Mouse (Mus musculus) lung, embryonic 14.5 days (tissue): Measurements from ENCODE around the gene Rac2. TPM values are rescaled to one million over a fixed set of nuclear protein-coding genes. Genes with fewer than 3 reads are reported as not detected.

Source experiments
- ATAC-seq: fragments of 200-750 bp; cut with Nextera tagmentation; 2 replicates; pipeline ENCODE4 v1.8.0; 2017; ENCODE audit warnings: mild to moderate bottlenecking, moderate TSS enrichment, moderate library complexity; ENCODE audit not compliant: insufficient read depth
- DNase-seq: peaks from one replicate; pipeline ENCODE4 v3.0.0-alpha.2; 2015
- H3K27ac ChIP-seq: fragments of 300-500 bp; sonication (generic); 2 replicates; pipeline ENCODE4 v1.5.1; 2014; ENCODE audit warnings: low read depth, mild to moderate bottlenecking, moderate library complexity
- H3K27me3 ChIP-seq: fragments of 300-500 bp; sonication (generic); 2 replicates; pipeline ENCODE4 v1.6.1; 2014; ENCODE audit warnings: low read length, control low read depth; ENCODE audit not compliant: insufficient read depth
- H3K36me3 ChIP-seq: fragments of 300-500 bp; sonication (generic); 2 replicates; pipeline ENCODE4 v1.6.1; 2014; ENCODE audit warnings: control low read depth; ENCODE audit not compliant: insufficient read depth
- H3K4me1 ChIP-seq: fragments of 300-500 bp; sonication (generic); 2 replicates; pipeline ENCODE4 v1.6.1; 2014; ENCODE audit warnings: antibody characterized with exemption, control low read depth; ENCODE audit not compliant: insufficient read depth
- H3K4me2 ChIP-seq: fragments of 300-500 bp; sonication (generic); 2 replicates; pipeline ENCODE4 v1.6.1; 2014; ENCODE audit warnings: mild to moderate bottlenecking
- H3K4me3 ChIP-seq: fragments of 300-500 bp; sonication (generic); 2 replicates; pipeline ENCODE4 v1.5.1; 2014; ENCODE audit warnings: low read depth, low read length
- H3K9ac ChIP-seq: fragments of 300-500 bp; sonication (generic); 2 replicates; pipeline ENCODE4 v1.6.1; 2014
- H3K9me3 ChIP-seq: fragments of 300-500 bp; sonication (generic); 2 replicates; pipeline ENCODE4 v1.6.1; 2016; ENCODE audit warnings: low read depth, low read length, control low read depth
- CTCF ChIP-seq: IDR thresholded peaks from 2 replicates; pipeline ENCODE4 v1.5.1; 2016; ENCODE audit warnings: antibody characterized with exemption, low read depth
- WGBS: fragments of 180-500 bp; shearing (Covaris S2); extraction: QIAGEN DNeasy Blood & Tissue Kit; methylation state at CpG from one replicate; pipeline ENCODE4 v1.1.7; 2014; 5-methylcytosine and 5-hydroxymethylcytosine counted together
- polyA plus RNA-seq: library from polyadenylated mRNA; unstranded; fragments of >200 nt; fragmentation: Nextera tagmentation; extraction: Ambion mirVana; gene quantifications from 2 replicates; pipeline ENCODE4 v1.2.1, GENCODE M21; 2014

The Rac2 gene
- polyA plus RNA-seq, 1 experiment from 2014 or later: 12.2 TPM

GRCm38 (mm10) chr15:78588900-78589299 is 16.3 kb upstream of the Rac2 start:
- Histone ChIP-seq H3K4me2 (no peak overlapping the region), H3K36me3 (no peaks in the 10 kb centered on the region), H3K9me3 (no peaks in the 10 kb centered on the region; the same call in 1 of the 2 replicates), H3K9ac (no peak overlapping the region), H3K4me3 (no peak overlapping the region), H3K27me3 (no peaks in the 10 kb centered on the region), H3K27ac (no peak overlapping the region), H3K4me1 (no peaks in the 10 kb centered on the region)
- 66% methylated on average over 4 of the region's 4 CpGs for WGBS
- peak; percentile 14 for DNase-seq
- no peak for ATAC-seq
- no peak for TF ChIP-seq CTCF

GRCm38 (mm10) chr15:78588049-78588448 is 15.5 kb upstream of the Rac2 start:
- Histone ChIP-seq H3K9me3 (no peaks in the 10 kb centered on the region; the same call in 1 of the 2 replicates), H3K4me2 (no peak overlapping the region), H3K4me3 (no peak overlapping the region), H3K36me3 (no peaks in the 10 kb centered on the region), H3K27ac (no peak overlapping the region), H3K27me3 (peaks cover under 1% of the 10 kb centered on the region; the same call in 1 of the 2 replicates), H3K4me1 (no peaks in the 10 kb centered on the region), H3K9ac (no peak overlapping the region)
- ATAC-seq: no peak
- no peak for TF ChIP-seq CTCF
- WGBS: 68% methylated on average over 4 of the region's 4 CpGs
- no peak for DNase-seq

GRCm38 (mm10) chr15:78587050-78587994 is 14.7 kb upstream of the Rac2 start:
- WGBS: 50% methylated on average over 18 of the region's 18 CpGs
- peak; percentile 82 for ATAC-seq

GRCm38 (mm10) chr15:78585404-78585803 is 12.8 kb upstream of the Rac2 start:
- Histone ChIP-seq H3K4me2 (no peak overlapping the region), H3K27me3 (peaks cover 2% of the 10 kb centered on the region; the same call in 1 of the 2 replicates), H3K36me3 (no peaks in the 10 kb centered on the region), H3K4me3 (no peak overlapping the region), H3K27ac (no peak overlapping the region), H3K4me1 (peaks cover 4% of the 10 kb centered on the region; the same call in 1 of the 2 replicates), H3K9ac (no peak overlapping the region), H3K9me3 (no peaks in the 10 kb centered on the region; the same call in 1 of the 2 replicates)
- DNase-seq (no peak), ATAC-seq (no peak)
- 86% methylated on average over 7 of the region's 7 CpGs for WGBS
- TF ChIP-seq CTCF: no peak

More at GRCm38 (mm10) chr15:78587050-78587994, 14.7 kb upstream of the Rac2 start:
- Histone ChIP-seq H3K9me3 (no peaks in the 10 kb centered on the region; the same call in 1 of the 2 replicates), H3K9ac (no peak overlapping the region), H3K36me3 (no peaks in the 10 kb centered on the region), H3K4me1 (no peaks in the 10 kb centered on the region), H3K27me3 (peaks cover 2% of the 10 kb centered on the region; the same call in 1 of the 2 replicates), H3K4me3 (no peak overlapping the region), H3K4me2 (no peak overlapping the region), H3K27ac (no peak overlapping the region)
- peak; percentile 93 for DNase-seq
- TF ChIP-seq CTCF: peak; percentile 96

GRCm38 (mm10) chr15:78583352-78583751 is 10.8 kb upstream of the Rac2 start:
- H3K4me2 ChIP-seq: no peak overlapping the region
- H3K9me3 ChIP-seq: no peaks in the 10 kb centered on the region; the same call in 1 of the 2 replicates
- H3K4me1 ChIP-seq: peaks cover 7% of the 10 kb centered on the region; the same call in 1 of the 2 replicates
- WGBS: 24% methylated on average over 11 of the region's 11 CpGs
- no peaks in the 10 kb centered on the region for H3K36me3 ChIP-seq
- no peak overlapping the region for H3K27ac ChIP-seq
- TF ChIP-seq CTCF: no peak
- DNase-seq (no peak), ATAC-seq (no peak)
- peaks cover 2% of the 10 kb centered on the region; the same call in 1 of the 2 replicates for H3K27me3 ChIP-seq
- no peak overlapping the region for H3K4me3 ChIP-seq
- no peak overlapping the region for H3K9ac ChIP-seq

- no peak for TF ChIP-seq CTCF
- 53% methylated on average over 4 of the region's 4 CpGs for WGBS
- H3K4me3 ChIP-seq: no peak overlapping the region
- no peak overlapping the region for H3K27ac ChIP-seq
- no peak overlapping the region for H3K4me2 ChIP-seq
- no peaks in the 10 kb centered on the region for H3K27me3 ChIP-seq
- H3K9ac ChIP-seq: no peak overlapping the region
- H3K36me3 ChIP-seq: no peaks in the 10 kb centered on the region
- H3K9me3 ChIP-seq: no peaks in the 10 kb centered on the region
- ATAC-seq: no peak
- DNase-seq: no peak
- H3K4me1 ChIP-seq: peaks cover 7% of the 10 kb centered on the region; the same call in 1 of the 2 replicates
These were observed 3.8 kb upstream of the Rac2 start for GRCm38 (mm10) chr15:78576284-78576810.

GRCm38 (mm10) chr15:78572270-78572600 is 348 bp downstream of the Rac2 start:
- WGBS: 89% methylated on average over 5 of the region's 5 CpGs
- no peak for TF ChIP-seq CTCF

More at GRCm38 (mm10) chr15:78572270-78572600, 348 bp downstream of the Rac2 start:
- peak overlapping the region; percentile 30; the same call in 1 of the 2 replicates for H3K27ac ChIP-seq
- no peak overlapping the region; the same call in 1 of the 2 replicates for H3K9ac ChIP-seq
- peak overlapping the region; percentile 6; the same call in 1 of the 2 replicates for H3K4me3 ChIP-seq
- DNase-seq (no peak), ATAC-seq (no peak)
- no peaks in the 10 kb centered on the region for H3K36me3 ChIP-seq
- H3K9me3 ChIP-seq: no peaks in the 10 kb centered on the region
- H3K27me3 ChIP-seq: no peaks in the 10 kb centered on the region
- no peaks in the 10 kb centered on the region for H3K4me1 ChIP-seq
- no peak overlapping the region for H3K4me2 ChIP-seq
